Mouse (Mus musculus): ENCODE data around the gene Tnfaip2.

Gene Tnfaip2

GRCm38 (mm10) chr12:111442309-111443010, at the start of gene Tnfaip2:
TSS of gene Tnfaip2 (plus strand) at chr12:111442469.
- no peak for DNase-seq

GRCm38 (mm10) chr12:111394008-111394407, 48.3 kb upstream of the Tnfaip2 start:
- no peak for DNase-seq

GRCm38 (mm10) chr12:111396997-111397396, 45.3 kb upstream of the Tnfaip2 start:
- no peak for DNase-seq

- DNase-seq: peak; percentile 76
These were observed 40.6 kb upstream of the Tnfaip2 start for GRCm38 (mm10) chr12:111401454-111402184.

- no peak for DNase-seq
These were observed 37.4 kb upstream of the Tnfaip2 start for GRCm38 (mm10) chr12:111404880-111405279.

GRCm38 (mm10) chr12:111406622-111407021, 35.6 kb upstream of the Tnfaip2 start, which contains the start of gene Lbhd2:
TSS of gene Lbhd2 (plus strand) at chr12:111406809.
- DNase-seq: no peak

GRCm38 (mm10) chr12:111409583-111409982, 32.7 kb upstream of the Tnfaip2 start:
- DNase-seq: peak; percentile 45

GRCm38 (mm10) chr12:111411631-111412355, 30.5 kb upstream of the Tnfaip2 start:
- no peak for DNase-seq

GRCm38 (mm10) chr12:111412581-111413284, 29.5 kb upstream of the Tnfaip2 start:
- no peak for DNase-seq

GRCm38 (mm10) chr12:111413300-111413699, 29.0 kb upstream of the Tnfaip2 start:
- DNase-seq: peak; percentile 86

GRCm38 (mm10) chr12:111416921-111417779, 25.1 kb upstream of the Tnfaip2 start, which contains the start of gene Exoc3l4:
TSS of gene Exoc3l4 (plus strand) at chr12:111417017.
- DNase-seq: no peak

GRCm38 (mm10) chr12:111419918-111420317, 22.4 kb upstream of the Tnfaip2 start:
- no peak for DNase-seq

- DNase-seq: no peak
These were observed 21.1 kb upstream of the Tnfaip2 start for GRCm38 (mm10) chr12:111420946-111421709.

GRCm38 (mm10) chr12:111422852-111423251, 19.4 kb upstream of the Tnfaip2 start:
- no peak for DNase-seq

GRCm38 (mm10) chr12:111423570-111424129, 18.6 kb upstream of the Tnfaip2 start:
- DNase-seq: no peak

- no peak for DNase-seq
These were observed 17.7 kb upstream of the Tnfaip2 start for GRCm38 (mm10) chr12:111424547-111424946.

- DNase-seq: peak; percentile 70
These were observed 17.0 kb upstream of the Tnfaip2 start for GRCm38 (mm10) chr12:111425258-111425657.

GRCm38 (mm10) chr12:111425789-111426460, 16.3 kb upstream of the Tnfaip2 start:
- DNase-seq: peak; percentile 86

GRCm38 (mm10) chr12:111427438-111428113, 14.7 kb upstream of the Tnfaip2 start:
- DNase-seq: no peak
